Mouse (Mus musculus) left cerebral cortex, adult 8-10 months (tissue): ENCODE measurements around the gene Strada. TPM values are rescaled to one million over a fixed set of nuclear protein-coding genes. Genes with fewer than 3 reads are reported as not detected.
"Not testable (repeated sequence)": the region's sequence is repeated elsewhere in the genome, so short reads cannot be mapped to it uniquely, and the experiment has no call there.

ENCODE experiments used
- DNase-seq, 2 experiments: peaks; one replicate each; pipeline ENCODE4 v3.0.0; 2022; ENCODE audit warnings: low spot score in 2 of 2
- total RNA-seq, 4 experiments: library from RNA; stranded (reverse); gene quantifications; 2 replicates each; pipeline ENCODE4 v1.2.4; 2022

Strada gene
- total RNA-seq, 4 experiments from 2014 or later: 29.0 to 34.0 (median 30.3) TPM

DNA sequence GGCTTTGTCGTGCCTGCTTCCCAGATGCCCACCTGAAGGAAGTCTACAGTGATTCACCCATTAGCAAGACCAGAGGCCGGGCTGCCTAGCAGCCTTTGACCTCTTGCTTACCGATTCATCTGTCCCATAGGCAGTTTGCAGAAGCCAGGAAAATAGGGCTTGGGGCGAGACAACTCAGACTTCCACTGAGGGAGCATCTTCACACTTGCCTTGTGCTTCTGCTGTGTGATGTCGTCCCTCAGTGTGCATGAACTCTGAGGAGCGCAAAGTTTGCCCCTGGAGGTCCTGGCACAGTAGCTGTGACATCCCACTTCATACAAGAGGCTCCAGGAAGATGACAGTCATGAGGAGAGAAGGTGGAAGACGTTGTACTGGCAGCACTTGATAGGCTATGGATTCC, 44.8 kb downstream of the Strada start:
- no peak for DNase-seq

DNA sequence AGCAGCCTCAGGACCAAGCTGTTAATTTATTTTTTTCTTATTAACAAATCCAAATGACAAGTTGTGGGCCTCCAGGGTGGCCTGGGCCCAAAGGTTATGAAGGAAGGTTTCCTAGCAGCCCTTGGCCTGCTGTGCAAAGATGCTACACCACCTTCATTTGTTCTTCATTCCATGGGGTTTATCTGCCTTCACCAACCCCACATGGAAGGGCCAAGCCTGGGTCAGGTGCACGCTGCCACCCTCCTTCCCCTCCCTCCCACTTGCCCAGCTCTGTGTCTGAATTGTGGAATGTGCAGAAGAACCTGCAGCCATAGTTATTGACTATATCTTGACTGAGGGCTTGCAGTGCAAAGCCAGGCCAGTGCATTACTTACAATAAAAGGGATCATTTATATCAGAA, 45.7 kb downstream of the Strada start:
- DNase-seq: no peak

DNA sequence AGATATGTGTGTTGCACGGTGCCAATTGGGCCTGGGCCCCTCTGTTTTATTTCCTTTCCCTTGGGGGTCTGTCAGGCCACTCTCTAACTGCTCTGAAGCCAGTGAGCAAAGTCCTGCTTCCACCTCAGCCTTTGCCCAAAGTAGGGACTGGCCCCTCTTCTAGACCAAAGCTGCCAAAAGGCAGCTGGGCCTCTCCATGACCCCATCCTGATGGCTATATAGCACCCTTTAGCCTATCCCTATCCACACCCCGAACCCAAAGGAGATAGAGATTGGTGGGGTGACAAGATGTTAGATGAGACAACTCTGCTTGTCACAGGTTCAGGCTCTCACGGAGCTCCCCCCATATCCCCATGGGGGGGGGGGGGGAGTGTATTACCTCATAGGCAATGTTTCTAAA, 46.2 kb downstream of the Strada start:
- DNase-seq: no peak

DNA sequence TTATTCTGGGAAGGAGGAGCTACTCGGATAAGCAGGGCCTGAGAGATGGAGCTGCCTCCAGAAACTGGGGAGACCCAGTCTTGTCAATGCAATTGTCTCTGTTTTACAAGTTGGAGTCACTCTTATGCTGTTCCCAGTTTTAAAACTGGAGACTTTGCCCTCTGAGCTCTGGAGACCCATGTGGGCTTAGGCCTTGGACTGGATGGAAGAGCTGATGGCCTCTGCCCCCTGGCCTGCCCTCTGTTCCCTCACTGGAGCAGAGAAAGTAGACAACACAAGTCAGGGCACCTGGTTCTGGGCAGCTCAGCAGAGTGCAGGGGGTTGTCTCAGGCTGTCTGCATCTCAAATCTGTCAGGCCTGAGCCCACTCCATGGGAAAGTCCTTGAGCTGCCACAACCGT, 47.2 kb downstream of the Strada start:
- no peak for DNase-seq

DNA sequence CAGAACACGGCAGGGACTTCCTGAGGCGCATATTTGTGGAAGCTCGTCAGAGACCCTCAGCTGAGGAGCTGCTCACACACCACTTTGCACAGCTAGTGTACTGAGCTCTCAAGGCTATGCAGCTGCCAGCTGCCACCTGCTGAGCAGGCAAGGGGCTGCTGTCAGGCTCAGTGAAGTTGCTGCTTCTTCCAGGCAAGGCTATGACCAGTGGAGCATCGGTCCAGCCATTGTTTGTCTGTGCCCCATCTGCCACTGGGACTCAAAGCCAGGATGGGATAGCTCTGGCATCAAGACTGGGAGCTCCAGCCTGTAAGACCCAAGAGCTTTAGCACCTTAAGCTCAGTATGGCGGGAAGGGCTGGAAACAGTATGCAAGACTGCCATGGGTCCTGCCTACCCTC, 47.9 kb downstream of the Strada start:
- DNase-seq: no peak

DNA sequence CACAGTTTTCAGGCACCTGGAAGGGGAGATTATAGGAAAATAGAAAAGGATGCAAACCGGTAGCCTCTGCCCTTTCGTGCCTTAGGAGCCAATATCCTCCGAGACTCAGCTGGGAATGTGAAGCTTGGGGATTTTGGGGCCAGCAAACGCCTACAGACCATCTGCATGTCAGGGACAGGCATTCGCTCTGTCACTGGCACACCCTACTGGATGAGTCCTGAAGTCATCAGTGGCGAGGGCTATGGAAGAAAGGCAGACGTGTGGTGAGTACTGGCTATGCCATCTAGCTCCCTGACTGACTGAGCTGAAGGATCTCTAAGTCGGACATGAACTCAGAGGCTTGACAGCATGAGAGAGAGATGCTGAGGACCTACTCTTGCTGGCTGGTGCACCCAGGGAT, 49.8 kb downstream of the Strada start:
- peak in 1 of 2 experiments; percentile 73 for DNase-seq

DNA sequence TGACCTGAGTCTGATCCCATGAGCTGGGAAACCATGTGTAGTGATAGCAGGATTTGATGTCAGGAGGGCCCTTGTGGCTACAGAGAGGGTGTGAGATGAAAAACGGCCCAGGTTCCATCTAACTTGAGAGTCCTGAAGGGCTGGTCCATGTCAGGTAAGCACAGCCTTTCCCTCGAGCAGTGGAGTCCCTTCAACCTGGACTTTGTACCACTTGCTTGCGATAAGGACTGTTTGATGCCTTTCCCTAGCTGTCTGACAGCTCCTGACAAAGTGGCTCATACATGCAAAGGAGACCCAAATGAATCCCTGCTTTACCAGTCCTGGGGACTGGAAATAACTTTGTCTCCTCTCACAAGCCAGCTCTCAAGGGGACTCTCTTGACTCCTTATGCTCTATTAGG, 50.7 kb downstream of the Strada start:
- DNase-seq: no peak

DNA sequence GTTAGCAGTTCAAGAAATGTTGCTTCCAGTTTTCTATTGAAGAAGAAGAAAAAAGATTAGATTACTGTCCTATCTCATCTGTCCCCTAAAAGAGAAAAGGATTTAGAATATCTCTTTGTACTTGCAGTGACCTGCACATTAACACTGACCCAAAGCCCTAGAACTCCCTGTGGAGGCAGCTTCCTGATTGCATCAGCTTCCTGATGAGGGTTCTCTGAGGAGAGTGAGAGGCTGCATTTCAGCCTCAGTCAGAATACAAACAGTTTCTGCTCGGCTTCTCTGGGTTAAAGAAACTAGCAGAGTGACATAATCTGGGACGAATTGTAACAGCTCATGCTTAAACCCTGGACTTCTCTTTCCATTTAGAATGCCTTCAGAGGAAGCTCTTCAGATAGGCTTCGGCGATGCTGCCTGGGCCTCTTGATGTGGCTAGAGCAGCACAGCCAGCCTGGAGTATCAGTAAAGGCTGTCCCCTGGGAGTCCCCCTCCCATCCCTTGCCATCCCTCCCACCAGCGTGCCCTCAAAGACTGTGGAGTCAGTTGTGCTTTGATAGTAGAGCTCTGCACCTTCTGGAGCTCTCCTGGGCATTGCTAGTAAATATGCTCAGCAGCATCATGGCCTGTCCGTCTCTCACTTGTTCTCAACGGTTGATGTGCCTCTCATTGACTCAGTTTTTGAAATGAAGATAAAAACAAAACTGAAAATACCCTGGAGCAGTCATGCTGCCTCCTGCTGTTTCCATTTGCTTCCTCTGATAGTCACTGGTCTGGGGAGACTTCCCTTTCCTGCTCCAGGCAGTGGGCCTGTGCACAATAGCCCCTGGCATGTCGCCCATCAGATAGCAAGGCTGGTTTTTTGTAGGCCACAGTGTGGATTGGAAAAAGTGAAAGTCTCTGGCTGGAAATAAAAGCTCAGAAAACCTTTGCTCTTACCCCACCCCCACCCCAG, 67.1 kb downstream of the Strada start:
- peak in 1 of 2 experiments; percentile 27 for DNase-seq

DNA sequence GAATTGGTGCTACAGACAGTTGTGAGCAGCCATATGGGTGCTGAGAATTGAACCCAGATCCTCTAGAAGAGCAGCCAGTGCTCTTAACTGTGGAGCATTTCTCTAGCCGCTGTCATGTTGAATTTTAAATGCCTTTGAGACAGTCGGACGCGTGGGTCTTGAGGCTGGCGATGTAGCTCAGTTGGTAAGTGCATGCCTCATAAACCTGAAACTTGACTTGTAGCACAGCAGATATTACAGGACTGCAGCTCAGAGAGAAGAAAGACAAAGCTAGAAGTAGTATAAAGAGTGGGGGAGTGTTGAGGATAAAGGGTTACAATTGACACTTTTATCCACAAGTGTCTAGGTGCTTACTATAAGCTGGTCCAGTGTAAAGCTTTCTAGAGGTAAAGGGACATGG, 69.5 kb downstream of the Strada start:
- DNase-seq: no peak

DNA sequence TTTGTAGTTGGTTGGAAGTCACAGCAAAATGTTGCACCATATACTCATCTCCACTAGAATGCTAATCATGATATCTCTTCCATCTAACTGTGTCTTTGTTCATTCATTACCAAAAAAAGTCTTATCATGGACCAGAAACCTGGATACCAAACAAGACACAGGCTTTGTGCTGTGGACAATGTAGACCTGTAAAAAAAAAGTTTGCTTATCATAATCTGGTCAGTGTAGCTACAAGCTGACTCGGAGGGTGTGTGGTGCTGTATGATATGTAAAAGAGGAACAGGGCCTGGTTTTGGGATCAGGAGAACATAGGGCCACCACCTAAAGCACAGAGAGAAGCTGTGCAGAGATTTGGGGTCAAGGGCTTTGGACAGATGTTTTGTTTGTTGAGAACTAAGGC, 72.5 kb downstream of the Strada start:
- no peak for DNase-seq

DNA sequence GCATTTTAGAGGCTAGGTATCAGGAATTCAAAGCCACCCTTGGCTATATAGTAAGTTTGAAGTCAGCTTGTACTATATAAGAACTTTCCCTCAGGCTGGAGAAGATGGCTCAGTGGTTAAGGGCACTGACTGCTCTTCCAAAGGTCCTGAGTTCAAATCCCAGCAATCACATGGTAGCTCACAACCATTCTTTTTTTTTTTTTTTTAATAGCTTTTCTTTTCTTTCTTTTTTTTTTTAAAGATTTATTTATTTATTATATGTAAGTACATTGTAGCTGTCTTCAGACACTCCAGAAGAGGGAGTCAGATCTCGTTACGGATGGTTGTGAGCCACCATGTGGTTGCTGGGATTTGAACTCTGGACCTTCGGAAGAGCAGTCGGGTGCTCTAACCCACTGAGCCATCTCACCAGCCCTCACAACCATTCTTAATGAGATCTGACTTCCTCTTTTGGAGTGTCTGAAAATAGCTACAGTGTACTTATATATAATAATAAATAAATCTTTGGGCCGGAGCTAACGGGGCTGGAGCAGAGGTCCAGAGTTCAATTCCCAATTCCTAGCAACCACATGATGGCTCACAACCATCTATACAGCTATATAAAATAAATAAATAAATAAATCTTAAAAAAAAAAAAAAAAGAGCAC, 75.1 kb downstream of the Strada start:
- DNase-seq: not testable (repeated sequence)

DNA sequence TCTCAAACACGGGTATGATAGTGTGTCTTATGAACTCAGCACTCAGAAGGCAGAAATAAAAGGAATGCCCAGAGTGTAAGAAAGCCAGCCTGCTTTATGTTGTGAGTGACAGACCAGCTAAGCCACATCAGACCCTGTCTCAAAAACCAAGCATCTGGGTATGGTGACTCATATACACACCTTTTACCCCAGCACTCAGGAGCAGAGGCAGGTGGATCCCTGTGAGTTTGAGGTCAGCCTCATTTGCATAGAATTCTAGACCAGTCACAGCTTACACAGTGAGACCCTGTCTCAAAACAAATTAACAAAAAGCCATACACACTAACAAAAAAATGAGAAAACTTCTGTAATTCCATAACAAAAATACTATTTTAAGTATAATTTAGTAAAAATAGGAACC, 76.1 kb downstream of the Strada start:
- no peak for DNase-seq

DNA sequence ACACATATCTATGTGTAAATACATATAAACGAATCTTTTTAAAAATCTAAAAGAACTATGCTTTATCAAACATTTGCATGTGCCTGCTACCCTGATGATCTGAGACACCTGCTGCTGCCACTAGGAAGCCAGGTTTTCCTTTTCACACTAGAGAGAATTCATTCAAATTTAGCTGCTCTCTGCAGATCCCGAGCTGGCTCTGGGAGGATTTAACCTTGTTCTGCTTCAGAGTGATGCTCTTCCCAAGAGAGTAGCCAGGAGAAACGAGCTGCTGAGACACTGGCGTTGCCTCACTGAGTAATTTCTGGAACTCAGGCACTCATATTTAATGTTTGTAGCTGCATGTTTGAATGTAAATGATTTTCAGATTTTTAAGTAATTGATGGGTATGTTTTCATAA, 77.2 kb downstream of the Strada start:
- DNase-seq: no peak

DNA sequence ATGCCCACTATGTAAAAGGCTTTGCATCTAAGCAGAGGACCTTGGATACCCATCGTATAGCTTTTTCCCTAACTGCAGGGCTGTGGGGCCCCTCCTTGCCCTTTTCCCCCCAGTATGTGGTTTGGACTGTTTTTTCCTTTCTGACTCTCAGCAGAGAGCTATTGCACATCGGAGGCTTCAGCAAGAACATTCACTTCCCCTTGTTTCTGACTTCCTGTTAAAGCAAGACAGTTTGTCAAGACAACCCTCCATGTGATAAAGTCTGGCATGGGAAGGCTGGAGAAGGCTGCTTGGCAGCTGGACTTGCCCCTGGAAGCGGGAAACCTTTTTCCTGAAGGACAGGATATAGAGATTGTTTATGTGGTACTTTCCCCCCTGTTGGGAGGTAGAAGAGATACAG, 79.2 kb downstream of the Strada start:
- no peak for DNase-seq

DNA sequence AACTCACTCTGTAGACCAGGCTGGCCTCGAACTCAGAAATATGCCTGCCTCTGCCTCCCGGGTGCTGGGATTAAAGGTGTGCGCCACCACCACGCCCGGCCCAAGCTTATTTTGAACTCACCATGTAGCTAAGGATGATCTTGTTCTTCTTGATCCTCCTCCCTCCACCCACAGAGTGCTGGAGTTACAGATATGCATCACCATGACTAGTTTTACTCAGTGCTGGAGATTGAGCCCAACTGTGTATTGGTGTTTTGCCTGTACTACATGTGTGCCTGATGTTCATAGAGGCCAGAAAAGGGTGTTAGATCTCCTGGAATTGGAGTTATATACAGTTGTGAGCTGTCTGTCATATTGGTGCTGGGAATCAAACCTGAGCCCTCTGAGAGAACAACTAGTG, 79.7 kb downstream of the Strada start:
- no peak for DNase-seq

Other genes with a start within 250 kb of the Strada start
- gene Cyb561, start 248.8 kb downstream of the Strada start, total RNA-seq: 10 to 100 TPM; 86.6 to 90.7 (median 89.1) TPM
- gene Ace, start 234.2 kb downstream of the Strada start, total RNA-seq: 10 to 100 TPM; 18.6 to 24.5 (median 20.5) TPM
- not detected for gene Ace3, start 207.5 kb downstream of the Strada start, total RNA-seq
- gene Kcnh6, start 194.0 kb downstream of the Strada start, total RNA-seq: 1 to 10 TPM; 1.9 to 2.6 (median 2.2) TPM
- 100 to 1,000 TPM; 126 to 137 (median 132) TPM for gene Dcaf7, start 165.3 kb downstream of the Strada start, total RNA-seq
- 10 to 100 TPM; 16.1 to 18.2 (median 17.2) TPM for gene Taco1, start 136.1 kb downstream of the Strada start, total RNA-seq
- gene Map3k3, start 117.6 kb downstream of the Strada start, total RNA-seq: 10 to 100 TPM; 28.2 to 31.8 (median 28.7) TPM
- 1 to 10 TPM in 1 of 4 experiments, not detected in 3; 1.7 TPM for gene Gm10840, start 41.3 kb downstream of the Strada start, total RNA-seq
- gene Limd2, start 41.3 kb downstream of the Strada start, total RNA-seq: 10 to 100 TPM; 79.3 to 90.2 (median 86.9) TPM
- 10 to 100 TPM; 83.3 to 93.9 (median 86.2) TPM for gene Ccdc47, start 14.2 kb upstream of the Strada start, total RNA-seq
- 10 to 100 TPM; 64.8 to 69.6 (median 68.7) TPM for gene Ddx42, start 14.8 kb upstream of the Strada start, total RNA-seq
- gene Ftsj3, start 53.9 kb upstream of the Strada start, total RNA-seq: 10 to 100 TPM; 24.2 to 34.4 (median 29.6) TPM
- gene Psmc5, start 54.0 kb upstream of the Strada start, total RNA-seq: 100 to 1,000 TPM; 185 to 217 (median 197) TPM
- gene Smarcd2, start 70.8 kb upstream of the Strada start, total RNA-seq: 10 to 100 TPM; 12.2 to 20.5 (median 19.4) TPM
- under 1 TPM in 3 of 4 experiments, not detected in 1; 0.14 to 0.17 (median 0.16) TPM for gene Tcam1, start 74.5 kb upstream of the Strada start, total RNA-seq
- 10 to 100 TPM in 1 of 4 experiments, 1 to 10 TPM in 1, not detected in 2; 1.1 to 16.8 TPM for gene Gh, start 99.7 kb upstream of the Strada start, total RNA-seq
- gene Cd79b, start 112.6 kb upstream of the Strada start, total RNA-seq: under 1 TPM in 2 of 4 experiments, not detected in 2; 0.26 to 0.93 TPM
- under 1 TPM in 3 of 4 experiments, not detected in 1; 0.04 to 0.43 (median 0.11) TPM for gene Scn4a, start 151.1 kb upstream of the Strada start, total RNA-seq
- not detected for gene Prr29, start 163.3 kb upstream of the Strada start, total RNA-seq
- 1 to 10 TPM; 2.0 to 2.3 (median 2.2) TPM for gene Icam2, start 185.9 kb upstream of the Strada start, total RNA-seq